Mouse (Mus musculus) left cerebral cortex, postnatal 14 days (tissue): ENCODE results near the gene Vmn1r32. TPM values are rescaled to one million over a fixed set of nuclear protein-coding genes. Genes with fewer than 3 reads are reported as not detected.

ENCODE experiments used
- DNase-seq, 2 experiments: peaks; one replicate each; pipeline ENCODE4 v3.0.0; 2021 to 2022; ENCODE audit warnings: low spot score in 2 of 2, mixed read lengths in 1 of 2
- intact Hi-C: fragments of 180-260 bp; cut with DNase I; formaldehyde crosslinking; loops from one replicate; pipeline ENCODE4 v1.15.1; 2025
- long read RNA-seq, 2 experiments: library from polyadenylated mRNA; stranded (forward); transcript quantifications; one replicate each; pipeline ENCODE4 v2.0.0; 2021
- total RNA-seq, 2 experiments: library from RNA; stranded (reverse); gene quantifications; 2 replicates each; pipeline ENCODE4 v1.2.3; 2021

Vmn1r32 gene
- total RNA-seq: not detected
- long read RNA-seq, experiment 1: 0 reads
- long read RNA-seq, experiment 2: 0 reads

GRCm38 (mm10) chr6:66559996-66560395, at the start of gene Vmn1r32:
Gene Vmn1r32, minus strand, starts transcription at chr6:66560096.
- intact Hi-C loops: no loop called here
- no peak for DNase-seq

- no peak for DNase-seq
- intact Hi-C loops: no loop called here
Observed at GRCm38 (mm10) chr6:66595804-66596203, 35.9 kb upstream of the Vmn1r32 start.

GRCm38 (mm10) chr6:66535966-66536365, 23.9 kb downstream of the Vmn1r32 start:
- no peak for DNase-seq
- intact Hi-C loops: no loop called here

- intact Hi-C loops: no loop called here
- DNase-seq: peak; percentile 96 to 98
Observed at GRCm38 (mm10) chr6:66535028-66535862, 24.7 kb downstream of the Vmn1r32 start, which contains the start of gene Mad2l1. Gene Mad2l1, plus strand, starts transcription at chr6:66535390.

- intact Hi-C loops: loop anchor here (5.0 kb wide), 1 partner anchor 1407 kb away; no protein-coding TSS in a partner anchor
- DNase-seq: peak in 1 of 2 experiments; percentile 23
Observed at GRCm38 (mm10) chr6:66534366-66534941, 25.4 kb downstream of the Vmn1r32 start.

- intact Hi-C loops: loop anchor here (2.0 to 5.0 kb wide), 2 partner anchors 880 to 1406 kb away; no protein-coding TSS in a partner anchor
- peak; percentile 52 to 62 for DNase-seq
Observed at GRCm38 (mm10) chr6:66533241-66533640, 26.7 kb downstream of the Vmn1r32 start.

- no peak for DNase-seq
- intact Hi-C loops: no loop called here
Observed at GRCm38 (mm10) chr6:66528386-66528785, 31.5 kb downstream of the Vmn1r32 start.

GRCm38 (mm10) chr6:66516368-66516767, 43.5 kb downstream of the Vmn1r32 start:
- no peak for DNase-seq
- intact Hi-C loops: no loop called here

Other genes starting within 250 kb of the Vmn1r32 start
- 10 to 100 TPM; 10.1 to 12.5 TPM for gene Mad2l1, start 24.7 kb downstream of the Vmn1r32 start, total RNA-seq
- gene Vmn1r33, start 58.2 kb upstream of the Vmn1r32 start, total RNA-seq: not detected
- not detected for gene Vmn1r34, start 83.8 kb upstream of the Vmn1r32 start, total RNA-seq
- gene Vmn1r35, start 125.8 kb upstream of the Vmn1r32 start, total RNA-seq: not detected
- gene Vmn1r36, start 159.1 kb upstream of the Vmn1r32 start, total RNA-seq: not detected
- not detected for gene Vmn1r37, start 169.3 kb upstream of the Vmn1r32 start, total RNA-seq
- gene Vmn1r38, start 222.5 kb upstream of the Vmn1r32 start, total RNA-seq: not detected